Mouse (Mus musculus) midbrain, embryonic 13.5 days (tissue): ENCODE measurements around the gene Il16. TPM values are rescaled to one million over a fixed set of nuclear protein-coding genes. Genes with fewer than 3 reads are reported as not detected.

Experiments used
- ATAC-seq: fragments of 200-750 bp; cut with Nextera tagmentation; 2 replicates; pipeline ENCODE4 v1.8.0; 2017; ENCODE audit warnings: mild to moderate bottlenecking, moderate TSS enrichment, moderate library complexity
- H3K27ac ChIP-seq: fragments of 300-500 bp; sonication (generic); 2 replicates; pipeline ENCODE4 v1.5.1; 2015; ENCODE audit warnings: inconsistent platforms, mild to moderate bottlenecking, moderate library complexity
- H3K27me3 ChIP-seq: fragments of 300-500 bp; sonication (generic); 2 replicates; pipeline ENCODE4 v1.6.1; 2015; ENCODE audit warnings: mild to moderate bottlenecking, inconsistent platforms
- H3K36me3 ChIP-seq: fragments of 300-500 bp; sonication (generic); 2 replicates; pipeline ENCODE4 v1.6.1; 2015; ENCODE audit warnings: mild to moderate bottlenecking, inconsistent platforms
- H3K4me1 ChIP-seq: fragments of 300-500 bp; sonication (generic); replicated peaks from 2 replicates; pipeline ENCODE4 v1.6.1; 2015; ENCODE audit warnings: inconsistent platforms
- H3K4me2 ChIP-seq: fragments of 300-500 bp; sonication (generic); replicated peaks from 2 replicates; pipeline ENCODE4 v1.6.1; 2015; ENCODE audit warnings: moderate library complexity, mild to moderate bottlenecking, inconsistent platforms
- H3K4me3 ChIP-seq: fragments of 300-500 bp; sonication (generic); replicated peaks from 2 replicates; pipeline ENCODE4 v1.5.1; 2015; ENCODE audit warnings: mild to moderate bottlenecking, inconsistent platforms
- H3K9ac ChIP-seq: fragments of 300-500 bp; sonication (generic); replicated peaks from 2 replicates; pipeline ENCODE4 v1.6.1; 2015; ENCODE audit warnings: mild to moderate bottlenecking, inconsistent platforms
- H3K9me3 ChIP-seq: fragments of 300-500 bp; sonication (generic); 2 replicates; pipeline ENCODE4 v1.6.1; 2016; ENCODE audit warnings: mild to moderate bottlenecking, inconsistent platforms
- WGBS: fragments of 180-500 bp; shearing (Covaris S2); methylation state at CpG from one replicate; pipeline ENCODE4 v1.1.7; 2015; 5-methylcytosine and 5-hydroxymethylcytosine counted together
- polyA plus RNA-seq: library from polyadenylated mRNA; unstranded; fragments of >200 nt; fragmentation: Nextera tagmentation; extraction: Ambion mirVana; gene quantifications from 2 replicates; pipeline ENCODE4 v1.2.1, GENCODE M21; 2015

The Il16 gene
- polyA plus RNA-seq, 1 experiment from 2014 or later = 0.74 TPM

- H3K4me3 ChIP-seq = no peak overlapping the region
- H3K27me3 ChIP-seq = 0 out of 2 replicates have a peak, but pooled peaks cover 4% of the 10 kb centered on the region
- WGBS = 69% methylated on average over 8 of the region's 8 CpGs
- H3K36me3 ChIP-seq = no peaks in the 10 kb centered on the region
- peaks cover 18% of the 10 kb centered on the region; the same call in 1 of the 2 replicates for H3K4me1 ChIP-seq
- H3K27ac ChIP-seq = no peak overlapping the region
- H3K9ac ChIP-seq = no peak overlapping the region
- ATAC-seq = peak; percentile 56
- H3K4me2 ChIP-seq = no peak overlapping the region
- H3K9me3 ChIP-seq = no peaks in the 10 kb centered on the region
Observed at GRCm38 (mm10) chr7:83746107-83746687, 671 bp upstream of the Il16 start.

- H3K4me1 ChIP-seq = peaks cover 18% of the 10 kb centered on the region
- ATAC-seq = 0 out of 2 replicates have a peak, but pooled peaks have one; percentile 43
Observed at GRCm38 (mm10) chr7:83745065-83745412, 487 bp downstream of the Il16 start.

GRCm38 (mm10) chr7:83744250-83744649 lies 1.3 kb downstream of the Il16 start:
- WGBS = 77% methylated on average over 4 of the region's 4 CpGs

More at GRCm38 (mm10) chr7:83745065-83745412, 487 bp downstream of the Il16 start:
- H3K9me3 ChIP-seq = no peaks in the 10 kb centered on the region
- no peak overlapping the region for H3K9ac ChIP-seq
- no peak overlapping the region for H3K4me2 ChIP-seq
- no peak overlapping the region for H3K4me3 ChIP-seq
- H3K27me3 ChIP-seq = 0 out of 2 replicates have a peak, but pooled peaks cover 4% of the 10 kb centered on the region
- H3K36me3 ChIP-seq = no peaks in the 10 kb centered on the region
- H3K27ac ChIP-seq = no peak overlapping the region
- 81% methylated on average over 9 of the region's 9 CpGs for WGBS

GRCm38 (mm10) chr7:83742690-83743089 lies 2.8 kb downstream of the Il16 start:
- 70% methylated on average over 3 of the region's 3 CpGs for WGBS
- no peak for ATAC-seq
- no peak overlapping the region for H3K4me3 ChIP-seq
- no peak overlapping the region for H3K27ac ChIP-seq
- no peak overlapping the region for H3K4me2 ChIP-seq
- no peak overlapping the region for H3K9ac ChIP-seq
- peaks cover 16% of the 10 kb centered on the region for H3K4me1 ChIP-seq
- 0 out of 2 replicates have a peak, but pooled peaks cover 4% of the 10 kb centered on the region for H3K27me3 ChIP-seq
- no peaks in the 10 kb centered on the region for H3K36me3 ChIP-seq
- H3K9me3 ChIP-seq = no peaks in the 10 kb centered on the region

More at GRCm38 (mm10) chr7:83744250-83744649, 1.3 kb downstream of the Il16 start:
- Histone ChIP-seq H3K9me3 (no peaks in the 10 kb centered on the region), H3K4me2 (no peak overlapping the region), H3K27ac (no peak overlapping the region), H3K4me1 (peaks cover 18% of the 10 kb centered on the region), H3K9ac (no peak overlapping the region), H3K4me3 (no peak overlapping the region), H3K36me3 (no peaks in the 10 kb centered on the region), H3K27me3 (0 out of 2 replicates have a peak, but pooled peaks cover 4% of the 10 kb centered on the region)
- no peak; the same call in 1 of the 2 replicates for ATAC-seq

- no peaks in the 10 kb centered on the region for H3K36me3 ChIP-seq
- no peak overlapping the region for H3K9ac ChIP-seq
- WGBS = 79% methylated on average over 2 of the region's 2 CpGs
- H3K4me3 ChIP-seq = no peak overlapping the region
- no peak overlapping the region for H3K27ac ChIP-seq
- 0 out of 2 replicates have a peak, but pooled peaks cover 4% of the 10 kb centered on the region for H3K27me3 ChIP-seq
- no peaks in the 10 kb centered on the region for H3K9me3 ChIP-seq
- ATAC-seq = no peak
- peaks cover 16% of the 10 kb centered on the region for H3K4me1 ChIP-seq
- no peak overlapping the region for H3K4me2 ChIP-seq
Observed at GRCm38 (mm10) chr7:83742026-83742425, 3.5 kb downstream of the Il16 start.

GRCm38 (mm10) chr7:83739680-83740310 lies 5.7 kb downstream of the Il16 start:
- Histone ChIP-seq H3K27me3 (no peaks in the 10 kb centered on the region), H3K4me2 (no peak overlapping the region), H3K4me1 (no peaks in the 10 kb centered on the region; the same call in 1 of the 2 replicates), H3K4me3 (no peak overlapping the region), H3K27ac (no peak overlapping the region), H3K9me3 (no peaks in the 10 kb centered on the region), H3K9ac (no peak overlapping the region), H3K36me3 (no peaks in the 10 kb centered on the region)
- WGBS = 45% methylated on average over 7 of the region's 7 CpGs
- no peak for ATAC-seq

GRCm38 (mm10) chr7:83738623-83739462 lies 6.7 kb downstream of the Il16 start:
- H3K4me3 ChIP-seq = no peak overlapping the region
- no peak overlapping the region for H3K9ac ChIP-seq
- no peak overlapping the region for H3K4me2 ChIP-seq
- no peak overlapping the region for H3K27ac ChIP-seq
- no peaks in the 10 kb centered on the region for H3K9me3 ChIP-seq
- 86% methylated on average over 10 of the region's 10 CpGs for WGBS
- no peaks in the 10 kb centered on the region for H3K27me3 ChIP-seq
- no peak for ATAC-seq
- H3K36me3 ChIP-seq = no peaks in the 10 kb centered on the region
- no peaks in the 10 kb centered on the region; the same call in 1 of the 2 replicates for H3K4me1 ChIP-seq

GRCm38 (mm10) chr7:83737914-83738490 lies 7.5 kb downstream of the Il16 start:
- Histone ChIP-seq H3K9me3 (no peaks in the 10 kb centered on the region), H3K4me3 (no peak overlapping the region), H3K4me1 (no peaks in the 10 kb centered on the region; the same call in 1 of the 2 replicates), H3K27ac (no peak overlapping the region), H3K4me2 (no peak overlapping the region), H3K36me3 (no peaks in the 10 kb centered on the region), H3K27me3 (no peaks in the 10 kb centered on the region), H3K9ac (no peak overlapping the region)
- WGBS = 82% methylated on average over 6 of the region's 6 CpGs
- no peak for ATAC-seq

- Histone ChIP-seq H3K27ac (no peak overlapping the region), H3K4me1 (no peaks in the 10 kb centered on the region; the same call in 1 of the 2 replicates), H3K36me3 (no peaks in the 10 kb centered on the region), H3K4me3 (no peak overlapping the region), H3K9me3 (no peaks in the 10 kb centered on the region), H3K4me2 (no peak overlapping the region), H3K9ac (no peak overlapping the region), H3K27me3 (no peaks in the 10 kb centered on the region)
- ATAC-seq = no peak
- 86% methylated on average over 6 of the region's 6 CpGs for WGBS
Observed at GRCm38 (mm10) chr7:83736341-83737115, 9.0 kb downstream of the Il16 start.

- 93% methylated on average over 7 of the region's 7 CpGs for WGBS
Observed at GRCm38 (mm10) chr7:83735108-83735781, 10.3 kb downstream of the Il16 start.

GRCm38 (mm10) chr7:83734671-83735082 lies 10.8 kb downstream of the Il16 start:
- no peaks in the 10 kb centered on the region for H3K27me3 ChIP-seq
- H3K4me2 ChIP-seq = no peak overlapping the region
- no peaks in the 10 kb centered on the region for H3K9me3 ChIP-seq
- no peak overlapping the region for H3K9ac ChIP-seq
- no peak overlapping the region for H3K27ac ChIP-seq
- ATAC-seq = no peak
- no peaks in the 10 kb centered on the region; the same call in 1 of the 2 replicates for H3K4me1 ChIP-seq
- H3K36me3 ChIP-seq = no peaks in the 10 kb centered on the region
- H3K4me3 ChIP-seq = no peak overlapping the region
- WGBS = 54% methylated on average over 6 of the region's 6 CpGs

More at GRCm38 (mm10) chr7:83735108-83735781, 10.3 kb downstream of the Il16 start:
- no peak overlapping the region for H3K4me3 ChIP-seq
- no peak overlapping the region for H3K4me2 ChIP-seq
- no peaks in the 10 kb centered on the region; the same call in 1 of the 2 replicates for H3K4me1 ChIP-seq
- no peak overlapping the region for H3K27ac ChIP-seq
- H3K9me3 ChIP-seq = no peaks in the 10 kb centered on the region
- no peaks in the 10 kb centered on the region for H3K36me3 ChIP-seq
- no peaks in the 10 kb centered on the region for H3K27me3 ChIP-seq
- ATAC-seq = no peak
- no peak overlapping the region for H3K9ac ChIP-seq
